Mouse (Mus musculus): ENCODE results near the gene Prmt6. TPM values are rescaled to one million over a fixed set of nuclear protein-coding genes. Genes with fewer than 3 reads are reported as not detected.

The Prmt6 gene
- 17.8 to 20.0 TPM (median 19.2 TPM) in 4 replicates for total RNA-seq (2023; ENCODE audit: inconsistent age)

GRCm38 (mm10) chr3:110250839-110251700 is at the start of gene Prmt6:
Prmt6 (minus strand) TSS chr3:110250998.

Other genes starting within 250 kb of the Prmt6 start
- gene Ntng1, start 107.0 kb downstream of the Prmt6 start, total RNA-seq (2023; ENCODE audit: inconsistent age): not detected in 4 replicates

All from B cell, adult (primary cell).